Mouse (Mus musculus) forebrain, embryonic 11.5 days (tissue): Measurements from ENCODE around the gene Ackr4. TPM values are rescaled to one million over a fixed set of nuclear protein-coding genes. Genes with fewer than 3 reads are reported as not detected.

Source experiments
- ATAC-seq: fragments of 200-750 bp; cut with Nextera tagmentation; replicated peaks from 2 replicates; pipeline ENCODE4 v1.8.0; 2017; ENCODE audit warnings: moderate TSS enrichment; ENCODE audit not compliant: low FRiP score
- DNase-seq: peaks from one replicate; pipeline ENCODE4 v3.0.0-alpha.2; 2017; ENCODE audit warnings: low spot score
- H3K27ac ChIP-seq: fragments of 300-500 bp; sonication (generic); 2 replicates; pipeline ENCODE4 v1.5.1; 2014; ENCODE audit warnings: low read depth, low read length
- H3K27me3 ChIP-seq: fragments of 300-500 bp; sonication (generic); 2 replicates; pipeline ENCODE4 v1.6.1; 2014; ENCODE audit warnings: mild to moderate bottlenecking, low read length, mixed read lengths; ENCODE audit not compliant: control insufficient read depth, insufficient read depth
- H3K36me3 ChIP-seq: fragments of 300-500 bp; sonication (generic); 2 replicates; pipeline ENCODE4 v1.6.1; 2014; ENCODE audit warnings: mild to moderate bottlenecking, low read length, moderate library complexity, mixed read lengths; ENCODE audit not compliant: control insufficient read depth, insufficient read depth
- H3K4me1 ChIP-seq: fragments of 300-500 bp; sonication (generic); replicated peaks from 2 replicates; pipeline ENCODE4 v1.6.1; 2014; ENCODE audit warnings: low read length, mixed read lengths; ENCODE audit not compliant: control insufficient read depth, insufficient read depth
- H3K4me2 ChIP-seq: fragments of 300-500 bp; sonication (generic); 2 replicates; pipeline ENCODE4 v1.6.1; 2014; ENCODE audit warnings: low read depth, mild to moderate bottlenecking, low read length, moderate library complexity, mixed read lengths; ENCODE audit not compliant: severe bottlenecking
- H3K4me3 ChIP-seq: fragments of 300-500 bp; sonication (generic); 2 replicates; pipeline ENCODE4 v1.5.1; 2014; ENCODE audit warnings: low read depth, low read length
- H3K9ac ChIP-seq: fragments of 300-500 bp; sonication (generic); 2 replicates; pipeline ENCODE4 v1.6.1; 2014; ENCODE audit warnings: low read length
- H3K9me3 ChIP-seq: fragments of 300-500 bp; sonication (generic); 2 replicates; pipeline ENCODE4 v1.6.1; 2016; ENCODE audit warnings: low read length, mixed read lengths; ENCODE audit not compliant: control insufficient read depth
- WGBS: fragments of 180-500 bp; shearing (Covaris S2); extraction: QIAGEN DNeasy Blood & Tissue Kit; methylation state at CpG from one replicate; pipeline ENCODE4 v1.1.7; 2014; 5-methylcytosine and 5-hydroxymethylcytosine counted together
- polyA plus RNA-seq: library from polyadenylated mRNA; unstranded; fragments of >200 nt; fragmentation: Nextera tagmentation; extraction: Ambion mirVana; gene quantifications from 2 replicates; pipeline ENCODE4 v1.2.1, GENCODE M21; 2014

The Ackr4 gene
- polyA plus RNA-seq, 1 experiment from 2014 or later: 0.64 TPM

DNA sequence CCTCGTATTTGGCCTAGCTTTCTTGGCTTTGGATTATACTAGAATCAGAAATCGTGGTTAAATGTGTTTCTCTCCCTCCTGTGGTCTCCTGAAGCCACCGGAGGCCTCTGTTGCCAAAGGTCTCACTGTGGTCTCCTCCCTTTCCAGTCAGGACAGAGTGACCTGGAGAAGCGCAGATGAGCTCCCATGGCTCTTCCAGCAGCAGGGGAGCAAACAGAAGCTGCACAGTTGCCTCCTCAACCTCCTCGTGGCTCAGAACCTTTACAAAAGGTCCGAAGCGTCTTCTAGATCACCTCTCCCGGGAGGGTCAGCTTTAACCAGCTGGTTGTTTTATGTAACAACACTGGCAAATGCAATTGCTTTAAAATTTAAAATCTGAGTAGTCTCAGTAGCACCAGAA lies 92.5 kb downstream of the Ackr4 start:
- WGBS: 84% methylated on average over 8 of the region's 8 CpGs
- ATAC-seq: no peak
- Histone ChIP-seq H3K27me3 (no peaks in the 10 kb centered on the region), H3K9ac (no peak overlapping the region), H3K4me3 (no peak overlapping the region), H3K36me3 (no peaks in the 10 kb centered on the region), H3K27ac (no peak overlapping the region), H3K4me2 (no peak overlapping the region), H3K9me3 (no peaks in the 10 kb centered on the region), H3K4me1 (no peaks in the 10 kb centered on the region)
- DNase-seq: no peak

Other genes starting within 250 kb of the Ackr4 start
- gene Nphp3, start 124.4 kb downstream of the Ackr4 start, polyA plus RNA-seq: 5.9 and 6.7 TPM in 2 replicates
- gene Gm28305, start 86.3 kb downstream of the Ackr4 start, polyA plus RNA-seq: not detected in 2 replicates
- 58.1 and 58.2 TPM in 2 replicates for gene Uba5, start 63.8 kb downstream of the Ackr4 start, polyA plus RNA-seq
- 7.5 and 8.4 TPM in 2 replicates for gene Acad11, start 63.6 kb downstream of the Ackr4 start, polyA plus RNA-seq
- gene Dnajc13, start 136.0 kb upstream of the Ackr4 start, polyA plus RNA-seq: 23.2 and 24.1 TPM in 2 replicates
- 0.31 and 0.40 TPM in 2 replicates for gene Acpp, start 210.8 kb upstream of the Ackr4 start, polyA plus RNA-seq